Comparison of ENCODE assay signal across 10 mouse cellular contexts in genomic region chr3:101354490-101354889, GRCm38 (mm10). TPM values are rescaled to one million over a fixed set of nuclear protein-coding genes. Genes with fewer than 3 reads are reported as not detected.
DNase-seq lines count a peak whose midpoint lies in the region; ATAC-seq lines count a peak whose summit lies in the region.
"Had no signal": no experiment of that assay in that cellular context is flagged by ENCODE, and none has a peak within 500 bp of the region (broad histone marks: within the 10 kb centered on the region; RNA-seq: fewer than 3 reads in every experiment).

No protein-coding gene starts in this region.

- H3K9ac ChIP-seq in midbrain, embryonic 11.5 days (ENCODE audit: low read length), result no peak overlapping the region
- no peak overlapping the region for H3K9ac ChIP-seq in midbrain, embryonic 13.5 days (replicated peaks)
- no peak overlapping the region for H3K9ac ChIP-seq in heart, embryonic 15.5 days
- H3K9ac ChIP-seq: embryonic facial prominence, embryonic 13.5 days had no signal

- ATAC-seq in midbrain, embryonic 11.5 days (ENCODE audit: low FRiP score), result no peak
- no peak for ATAC-seq in midbrain, embryonic 13.5 days
- ATAC-seq in heart, embryonic 15.5 days (replicated peaks; ENCODE audit: insufficient number of reproducible peaks, insufficient read depth, low FRiP score, low read depth), result peak; percentile 53
- ATAC-seq in frontal cortex, adult (ENCODE audit: low TSS enrichment), result no peak

- intact Hi-C loops in left cerebral cortex, postnatal 25 days (cut with DNase I), result no loop called here

- no peaks in the 10 kb centered on the region for H3K27me3 ChIP-seq in midbrain, embryonic 11.5 days (ENCODE audit: control insufficient read depth, insufficient read depth, low read length)
- H3K27me3 ChIP-seq in midbrain, embryonic 13.5 days, result no peaks in the 10 kb centered on the region
- no peaks in the 10 kb centered on the region for H3K27me3 ChIP-seq in heart, embryonic 15.5 days
- H3K27me3 ChIP-seq: embryonic facial prominence, embryonic 13.5 days had no signal

- H3K36me3 ChIP-seq in midbrain, embryonic 11.5 days (ENCODE audit: control insufficient read depth, insufficient read depth, low read length), result no peaks in the 10 kb centered on the region
- H3K36me3 ChIP-seq in midbrain, embryonic 13.5 days, result no peaks in the 10 kb centered on the region
- H3K36me3 ChIP-seq in heart, embryonic 15.5 days, result no peaks in the 10 kb centered on the region
- H3K36me3 ChIP-seq: embryonic facial prominence, embryonic 13.5 days had no signal

- DNase-seq in midbrain, embryonic 11.5 days (ENCODE audit: low spot score, missing footprints), result peak; percentile 68
- DNase-seq in cerebellum, postnatal 14 days, result peak; percentile 99
- DNase-seq in skeletal muscle tissue, adult 2 months (ENCODE audit: low read depth, low spot score), result peak; percentile 56
- DNase-seq in right cerebral cortex, adult 18-20 months, result no peak
- no peak for DNase-seq in left cerebral cortex, postnatal 25 days (ENCODE audit: low spot score in 2 of 2)

- no peaks in the 10 kb centered on the region for H3K4me1 ChIP-seq in midbrain, embryonic 11.5 days (ENCODE audit: control insufficient read depth, insufficient read depth, low read length)
- peaks cover 20% of the 10 kb centered on the region for H3K4me1 ChIP-seq in midbrain, embryonic 13.5 days (replicated peaks)
- peaks cover 26% of the 10 kb centered on the region for H3K4me1 ChIP-seq in heart, embryonic 15.5 days (replicated peaks)

- H3K9me3 ChIP-seq in midbrain, embryonic 11.5 days (ENCODE audit: control insufficient read depth, low read length), result no peaks in the 10 kb centered on the region; the same call in 1 of the 2 replicates
- peaks cover 11% of the 10 kb centered on the region; the same call in 1 of the 2 replicates for H3K9me3 ChIP-seq in midbrain, embryonic 13.5 days
- H3K9me3 ChIP-seq in heart, embryonic 15.5 days (replicated peaks), result no peaks in the 10 kb centered on the region
- H3K9me3 ChIP-seq: embryonic facial prominence, embryonic 13.5 days had no signal

- H3K4me2 ChIP-seq in midbrain, embryonic 11.5 days, result no peak overlapping the region
- no peak overlapping the region for H3K4me2 ChIP-seq in midbrain, embryonic 13.5 days (replicated peaks)
- no peak overlapping the region for H3K4me2 ChIP-seq in heart, embryonic 15.5 days
- H3K4me2 ChIP-seq: embryonic facial prominence, embryonic 13.5 days had no signal

- H3K4me3 ChIP-seq in midbrain, embryonic 11.5 days (ENCODE audit: low read depth, low read length), result no peak overlapping the region
- H3K4me3 ChIP-seq in midbrain, embryonic 13.5 days (replicated peaks), result no peak overlapping the region
- no peak overlapping the region for H3K4me3 ChIP-seq in heart, embryonic 15.5 days
- H3K4me3 ChIP-seq: embryonic facial prominence, embryonic 13.5 days; myocyte had no signal

- H3K27ac ChIP-seq in midbrain, embryonic 11.5 days (ENCODE audit: low read depth, low read length), result no peak overlapping the region
- no peak overlapping the region for H3K27ac ChIP-seq in midbrain, embryonic 13.5 days
- peak overlapping the region; percentile 61 for H3K27ac ChIP-seq in heart, embryonic 15.5 days
- H3K27ac ChIP-seq: embryonic facial prominence, embryonic 13.5 days had no signal

RNA-seq across cellular contexts. Expression of gene Igsf3, which starts 22.4 kb away (rescaled TPM):
- 19.8 and 20.8 TPM in 2 replicates for polyA plus RNA-seq in midbrain, embryonic 11.5 days (2014; fragmentation: Nextera tagmentation; extraction: Ambion mirVana)
- 75.5 and 79.1 TPM in 2 replicates for polyA plus RNA-seq in midbrain, embryonic 13.5 days (2015; fragmentation: Nextera tagmentation; extraction: Ambion mirVana)
- polyA plus RNA-seq in heart, embryonic 15.5 days (2015; fragmentation: Nextera tagmentation; extraction: Ambion mirVana), result 38.0 and 45.0 TPM in 2 replicates
- 10 to 100 TPM; 21.4 to 22.0 TPM for total RNA-seq in left cerebral cortex, postnatal 25 days (2021)

Comparison
In these comparisons a context has a peak if more than half of its experiments do, and no peak if none do; other contexts are left out.
1. DNase-seq: peak in midbrain, embryonic 11.5 days (single experiment), cerebellum, postnatal 14 days (2 of 2) and skeletal muscle tissue, adult 2 months (single experiment); none in right cerebral cortex, adult 18-20 months (single experiment) and left cerebral cortex, postnatal 25 days (0 of 2).